Mouse (Mus musculus) liver, postnatal 0 days (tissue): ENCODE data around the gene Nfe2l3.
A peak's percentile ranks its signal among the peaks of the same experiment; 100 is the strongest.

Source experiments
- CTCF ChIP-seq: sonication (generic); IDR thresholded peaks from 2 replicates; pipeline ENCODE4 v1.5.1; 2016; ENCODE audit warnings: antibody characterized with exemption, low read depth
- EP300 ChIP-seq: IDR thresholded peaks from 2 replicates; pipeline ENCODE4 v1.6.1; 2016; ENCODE audit warnings: antibody characterized with exemption, low read depth, mild to moderate bottlenecking

- peak; percentile 47 for TF ChIP-seq CTCF
- TF ChIP-seq EP300, result no peak
These were observed 35.2 kb downstream of the Nfe2l3 start for GRCm38 (mm10) chr6:51467649-51468048.
